8 mouse cellular contexts compared by ENCODE assay signal in the genomic region with DNA sequence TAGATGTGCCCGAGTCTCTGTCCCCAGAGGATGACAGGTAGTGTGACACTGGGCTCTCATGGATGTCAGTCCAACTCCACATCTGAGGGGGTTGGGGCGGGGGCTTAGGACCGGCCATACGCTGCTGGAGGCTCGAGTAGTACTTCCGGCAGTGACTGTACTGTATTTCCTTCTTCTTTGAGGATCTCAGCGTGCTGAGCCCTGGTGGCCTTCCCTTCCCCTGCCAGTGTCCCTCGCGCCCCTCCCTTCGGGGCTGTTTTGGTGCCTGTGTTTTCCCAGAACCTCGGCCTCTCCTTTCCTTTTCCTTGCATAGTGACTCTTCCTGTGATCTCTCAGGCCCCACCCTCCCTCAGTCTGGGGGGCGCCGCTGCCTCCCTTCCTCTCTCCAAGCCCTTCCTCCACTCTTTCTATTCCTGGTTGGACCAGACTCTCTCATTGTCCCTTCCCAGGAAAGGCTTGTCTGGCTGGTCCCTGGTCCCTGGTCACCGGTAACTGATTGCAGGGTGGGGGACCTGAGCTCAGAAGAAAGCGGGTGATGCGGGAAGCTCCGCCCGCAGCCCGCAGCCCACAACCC.
DNase-seq lines count a peak whose midpoint lies in the region; ATAC-seq lines count a peak whose summit lies in the region.

No protein-coding gene starts in this region.

- peak overlapping the region; percentile 23 for H3K9ac ChIP-seq in embryonic facial prominence, embryonic 15.5 days

- no peaks in the 10 kb centered on the region for H3K27me3 ChIP-seq in embryonic facial prominence, embryonic 15.5 days
- H3K27me3 ChIP-seq in limb, embryonic 10.5 days (ENCODE audit: low read depth, poor library complexity, severe bottlenecking), result no peaks in the 10 kb centered on the region

- peaks cover 40% of the 10 kb centered on the region for H3K4me1 ChIP-seq in embryonic facial prominence, embryonic 15.5 days
- H3K4me1 ChIP-seq in limb, embryonic 10.5 days, result peaks cover 61% of the 10 kb centered on the region

- peak; percentile 65 for DNase-seq in adrenal gland, postnatal 14 days
- peak; percentile 51 for DNase-seq in limb, embryonic 10.5 days (ENCODE audit: low spot score)
- DNase-seq in thymus, postnatal 0 days (ENCODE audit: low spot score), result peak; percentile 43
- no peak for DNase-seq in urinary bladder, adult 18-20 months (ENCODE audit: low spot score in 2 of 2)
- no peak for DNase-seq in testis, postnatal 14 days (ENCODE audit: low spot score)

- H3K36me3 ChIP-seq in embryonic facial prominence, embryonic 15.5 days, result no peaks in the 10 kb centered on the region
- no peaks in the 10 kb centered on the region for H3K36me3 ChIP-seq in limb, embryonic 10.5 days

- peak overlapping the region; percentile 88 for H3K27ac ChIP-seq in embryonic facial prominence, embryonic 15.5 days (replicated peaks)
- H3K27ac ChIP-seq in limb, embryonic 10.5 days, result peak overlapping the region; percentile 90

- H3K4me3 ChIP-seq in embryonic facial prominence, embryonic 15.5 days (replicated peaks), result peak overlapping the region; percentile 28
- H3K4me3 ChIP-seq in limb, embryonic 10.5 days, result peak overlapping the region; percentile 42

- H3K4me2 ChIP-seq in embryonic facial prominence, embryonic 15.5 days (replicated peaks), result peak overlapping the region; percentile 54

- ATAC-seq in embryonic facial prominence, embryonic 15.5 days (ENCODE audit: insufficient number of reproducible peaks, low FRiP score, low TSS enrichment, low read depth), result peak; percentile 58
- ATAC-seq in hematopoietic stem cell, adult 5-6 weeks (replicated peaks in 1 of 2; ENCODE audit: insufficient read depth in 1 of 2, low FRiP score in 2 of 2, low TSS enrichment in 1 of 2, low read depth in 1 of 2, poor library complexity in 2 of 2, severe bottlenecking in 2 of 2), result peak; percentile 58 to 68
- peak; percentile 50 for ATAC-seq in megakaryocyte progenitor cell, adult 5-6 weeks (replicated peaks; ENCODE audit: poor library complexity)

- H3K9me3 ChIP-seq in embryonic facial prominence, embryonic 15.5 days (replicated peaks), result no peaks in the 10 kb centered on the region
- H3K9me3 ChIP-seq in limb, embryonic 10.5 days (replicated peaks), result no peaks in the 10 kb centered on the region

- 16% methylated on average over 18 of the region's 19 CpGs for WGBS in embryonic facial prominence, embryonic 15.5 days
- WGBS in limb, embryonic 10.5 days, result 23% methylated on average over 19 of the region's 19 CpGs

Comparison
In these comparisons a context has a peak if more than half of its experiments do, and no peak if none do; other contexts are left out.
1. DNase-seq: peak in adrenal gland, postnatal 14 days (single experiment), limb, embryonic 10.5 days (single experiment) and thymus, postnatal 0 days (single experiment); none in urinary bladder, adult 18-20 months (0 of 2) and testis, postnatal 14 days (single experiment).
2. Peak in every context shown above with its lines, with median percentiles within 50 percentile points of each other: ATAC-seq.